Mouse (Mus musculus) E14TG2a.4 (cell line): ENCODE data around the gene Slc8a1.

Experiments
- CTCF ChIP-seq: conservative IDR thresholded peaks from 2 replicates; pipeline ENCODE4 v1.5.1; 2014; ENCODE audit warnings: low read length
- NANOG ChIP-seq: IDR thresholded peaks from 2 replicates; pipeline ENCODE4 v1.6.1; 2014; ENCODE audit warnings: borderline replicate concordance, low read length, mixed read lengths
- POU5F1 ChIP-seq: IDR thresholded peaks from 2 replicates; pipeline ENCODE4 v1.6.1; 2014; ENCODE audit warnings: low read length, borderline replicate concordance

DNA sequence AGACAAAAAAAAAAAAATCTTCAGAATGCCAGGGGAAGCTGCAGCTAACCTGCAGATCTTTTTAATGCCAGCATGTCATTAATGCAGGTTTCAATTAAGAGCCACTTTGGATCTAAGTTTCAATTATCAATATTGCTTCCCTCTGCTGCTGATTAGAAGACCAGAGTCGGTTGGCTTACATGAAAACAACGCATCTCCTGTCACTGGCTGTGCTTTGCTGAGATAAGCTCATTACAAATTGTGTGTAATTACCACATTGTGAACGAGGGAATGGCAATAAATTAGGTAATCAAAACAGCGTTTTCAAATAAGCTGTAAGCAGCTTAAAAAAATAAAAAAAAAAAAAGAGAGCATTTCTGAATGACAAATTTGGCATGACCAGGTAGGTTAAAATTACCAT is 258.4 kb downstream of the Slc8a1 start:
- TF ChIP-seq CTCF, result no peak
- TF ChIP-seq NANOG, result no peak
- no peak for TF ChIP-seq POU5F1
